8 mouse cellular contexts compared by ENCODE assay signal in genomic region chr11:73159957-73160810, GRCm38 (mm10). TPM values are rescaled to one million over a fixed set of nuclear protein-coding genes. Genes with fewer than 3 reads are reported as not detected.
DNase-seq lines count a peak whose midpoint lies in the region; ATAC-seq and TF ChIP-seq lines count a peak whose summit lies in the region.

P2rx5 (plus strand) TSS chr11:73160421.

- intact Hi-C loops in gastrocnemius, postnatal 36 days (cut with DNase I), result loop anchor here (2.0 kb wide), 1 partner anchor 21 kb away; the partner anchor contains the start of gene Haspin

- WGBS in intestine, postnatal 0 days, result 3% methylated on average over 47 of the region's 49 CpGs
- WGBS in lung, adult 2 months, result 4% methylated on average over 49 of the region's 49 CpGs

- no peak for TF ChIP-seq POLR2A in lung, adult 2 months (IDR thresholded peaks at IDR 0.05; ENCODE audit: borderline replicate concordance, extremely low read depth, low read depth, low read length)

- peak within 1 kb of the TSS; percentile 89 for H3K27ac ChIP-seq in brown adipose tissue, adult 24 weeks (replicated peaks; ENCODE audit: low read depth, low read length)
- no peak within 1 kb of the TSS for H3K27ac ChIP-seq in intestine, postnatal 0 days (ENCODE audit: low read depth, low read length)

- no peaks in the 10 kb centered on the region for H3K9me3 ChIP-seq in intestine, postnatal 0 days (ENCODE audit: control insufficient read depth)

- peaks cover 8% of the 10 kb centered on the region; the same call in 1 of the 2 replicates for H3K27me3 ChIP-seq in intestine, postnatal 0 days (replicated peaks; ENCODE audit: control insufficient read depth, insufficient read depth, low read length)

- peak within 1 kb of the TSS; percentile 65 for H3K4me3 ChIP-seq in brown adipose tissue, adult 24 weeks (ENCODE audit: insufficient read depth, low read depth, low read length)
- peak within 1 kb of the TSS; percentile 40 for H3K4me3 ChIP-seq in intestine, postnatal 0 days (ENCODE audit: low read depth, low read length)
- peak within 1 kb of the TSS; percentile 59 for H3K4me3 ChIP-seq in lung, adult 2 months (replicated peaks; ENCODE audit: extremely low read depth, low read depth, low read length)

- DNase-seq in ovary, postnatal 14 days (ENCODE audit: low spot score), result peak; percentile 15
- no peak for DNase-seq in ovary, adult 18-20 months (ENCODE audit: low spot score)
- peak; percentile 36 to 49 for DNase-seq in gastrocnemius, postnatal 36 days
- peak; percentile 54 for DNase-seq in lung, adult 2 months
- peak; percentile 60 for DNase-seq in retina, embryonic 14.5 days (ENCODE audit: low spot score)

- H3K36me3 ChIP-seq in intestine, postnatal 0 days (ENCODE audit: control insufficient read depth, insufficient read depth), result no peaks in the 10 kb centered on the region

- TF ChIP-seq CTCF in intestine, postnatal 0 days (IDR thresholded peaks at IDR 0.05; ENCODE audit: low read depth), result 0 out of 2 replicates have a peak, but pooled peaks have one; percentile 1
- TF ChIP-seq CTCF in lung, adult 2 months (IDR thresholded peaks at IDR 0.05; ENCODE audit: insufficient read depth, low read length), result no peak

- peak within 1 kb of the TSS; percentile 27 for H3K9ac ChIP-seq in intestine, postnatal 0 days (ENCODE audit: low read depth, low read length)

- ATAC-seq in intestine, postnatal 0 days, result peak; percentile 49; the same call in 1 of the 2 replicates
- ATAC-seq in activated CD4-positive, CD25-positive, alpha-beta regulatory T cell, adult 4 months, result no peak

- H3K4me1 ChIP-seq in brown adipose tissue, adult 24 weeks (ENCODE audit: control insufficient read depth, insufficient read depth, insufficient read length, low read length), result no peaks in the 10 kb centered on the region
- H3K4me1 ChIP-seq in intestine, postnatal 0 days (replicated peaks; ENCODE audit: control insufficient read depth, insufficient read depth, low read length), result no peaks in the 10 kb centered on the region
- H3K4me1 ChIP-seq in lung, adult 2 months (ENCODE audit: control insufficient read depth, insufficient read depth, low read length), result no peaks in the 10 kb centered on the region; the same call in 1 of the 2 replicates

- peak within 1 kb of the TSS; percentile 74 for H3K4me2 ChIP-seq in intestine, postnatal 0 days (replicated peaks; ENCODE audit: low read depth)

RNA-seq across cellular contexts. Expression of gene P2rx5, which starts in this region (rescaled TPM):
- 53.6 and 85.8 TPM in 2 replicates for polyA plus RNA-seq in brown adipose tissue, adult 24 weeks (2012; ENCODE audit: insufficient read depth, insufficient read length, missing spikeins)
- total RNA-seq in gastrocnemius, postnatal 36 days (2021), result 1 to 10 TPM; 6.9 to 8.6 TPM
- polyA plus RNA-seq in intestine, postnatal 0 days (2015; fragmentation: Nextera tagmentation; extraction: Ambion mirVana), result 0.04 and 0.08 TPM in 2 replicates
- 3.2 and 5.5 TPM in 2 replicates for polyA plus RNA-seq in lung, adult 2 months (2012; rRNA removed)
- polyA plus RNA-seq in activated CD4-positive, CD25-positive, alpha-beta regulatory T cell, adult 4 months (2017; shearing (Covaris generic)), result under 1 TPM in 1 of 2 experiments, not detected in 1; 0.19 TPM

Comparison
In these comparisons a context has a peak if more than half of its experiments do, and no peak if none do; other contexts are left out.
1. Peak in ATAC-seq, H3K4me3 ChIP-seq, H3K9ac ChIP-seq and H3K4me2 ChIP-seq in intestine, postnatal 0 days; RNA of the gene not detected or under 1 TPM.